Mouse (Mus musculus) cerebellum, adult 2 months (tissue): Measurements from ENCODE around the gene Opn3. TPM values are rescaled to one million over a fixed set of nuclear protein-coding genes. Genes with fewer than 3 reads are reported as not detected.

Source experiments
- DNase-seq, 2 experiments: peaks; one replicate each; pipeline ENCODE4 v3.0.0; 2021
- H3K27ac ChIP-seq: fragments of 200-500 bp; 2 replicates; pipeline ENCODE4 v1.5.1; 2012; ENCODE audit warnings: low read length, control low read depth, inconsistent platforms; ENCODE audit not compliant: insufficient read depth
- H3K27me3 ChIP-seq: fragments of 200-500 bp; 2 replicates; pipeline ENCODE4 v1.6.1; 2012; ENCODE audit warnings: inconsistent platforms, mild to moderate bottlenecking, low read length, moderate library complexity; ENCODE audit not compliant: control insufficient read depth, insufficient read depth
- H3K4me1 ChIP-seq: fragments of 200-500 bp; 2 replicates; pipeline ENCODE4 v1.6.1; 2011; ENCODE audit warnings: low read length; ENCODE audit not compliant: control insufficient read depth, insufficient read depth
- H3K4me3 ChIP-seq: fragments of 200-500 bp; replicated peaks from 2 replicates; pipeline ENCODE3; 2011; ENCODE audit warnings: mild to moderate bottlenecking, low read depth, low read length, control low read depth; ENCODE audit not compliant: insufficient read depth
- CTCF ChIP-seq: fragments of 200-500 bp; IDR thresholded peaks from 2 replicates; pipeline ENCODE4 v1.5.1; 2011; ENCODE audit warnings: low read depth, mild to moderate bottlenecking, control low read depth, low read length, moderate library complexity, borderline replicate concordance; ENCODE audit not compliant: insufficient read depth
- POLR2A ChIP-seq: fragments of 200-500 bp; IDR thresholded peaks from 2 replicates; pipeline ENCODE4 v1.6.1; 2011; ENCODE audit warnings: low read length, control low read depth, borderline replicate concordance; ENCODE audit not compliant: insufficient read depth
- WGBS: fragments of 180-500 bp; shearing (Covaris S2); methylation state at CpG from one replicate; pipeline ENCODE4 v1.1.7; 2018; 5-methylcytosine and 5-hydroxymethylcytosine counted together
- polyA plus RNA-seq: library from polyadenylated mRNA; depleted of rRNA; stranded (reverse); fragments of >200 nt; gene quantifications from 2 replicates; pipeline ENCODE4 v1.2.3, GENCODE M21; 2012

Gene Opn3
- polyA plus RNA-seq, 1 experiment, result 6.7 TPM

DNA sequence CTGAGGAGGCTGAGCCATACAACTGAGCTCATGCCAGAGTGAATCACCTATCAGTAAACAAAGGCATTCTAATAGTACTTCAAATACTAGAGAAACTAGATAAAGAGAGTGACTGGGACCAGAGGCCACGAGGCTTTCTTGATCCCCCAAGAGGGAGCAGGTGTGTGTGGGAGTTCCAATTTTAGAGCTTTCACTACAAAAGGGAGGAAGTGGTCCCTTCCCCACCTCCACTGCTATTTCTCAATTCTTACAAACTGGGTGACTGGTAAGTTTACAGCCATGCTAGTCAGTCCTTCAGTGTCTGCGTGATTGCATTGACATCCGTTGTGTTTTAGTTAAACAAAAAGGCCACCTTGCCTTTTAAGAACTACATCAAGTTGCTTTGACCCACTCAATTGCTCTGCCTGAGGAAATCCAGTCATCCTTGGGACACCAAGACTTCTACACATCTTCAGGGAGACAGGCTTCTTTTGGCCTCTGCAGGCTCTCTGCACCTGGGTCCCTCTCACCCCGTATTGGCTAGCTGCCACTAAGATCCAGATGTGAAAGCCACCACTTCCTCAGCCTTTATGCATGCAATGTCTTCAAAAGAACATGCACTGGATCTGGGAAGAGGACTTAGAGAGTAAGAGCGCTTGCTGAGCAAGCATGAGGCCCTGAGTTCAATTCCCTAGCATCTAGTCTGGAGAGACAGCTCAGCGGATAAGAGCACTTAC is 52.0 kb downstream of the Opn3 start:
- Histone ChIP-seq H3K27me3 (no peaks in the 10 kb centered on the region; the same call in 1 of the 2 replicates), H3K27ac (no peak overlapping the region), H3K4me3 (no peak overlapping the region), H3K4me1 (no peaks in the 10 kb centered on the region)
- 84% methylated on average over 6 of the region's 6 CpGs for WGBS
- DNase-seq, result no peak
- TF ChIP-seq POLR2A, result no peak
- no peak for TF ChIP-seq CTCF

DNA sequence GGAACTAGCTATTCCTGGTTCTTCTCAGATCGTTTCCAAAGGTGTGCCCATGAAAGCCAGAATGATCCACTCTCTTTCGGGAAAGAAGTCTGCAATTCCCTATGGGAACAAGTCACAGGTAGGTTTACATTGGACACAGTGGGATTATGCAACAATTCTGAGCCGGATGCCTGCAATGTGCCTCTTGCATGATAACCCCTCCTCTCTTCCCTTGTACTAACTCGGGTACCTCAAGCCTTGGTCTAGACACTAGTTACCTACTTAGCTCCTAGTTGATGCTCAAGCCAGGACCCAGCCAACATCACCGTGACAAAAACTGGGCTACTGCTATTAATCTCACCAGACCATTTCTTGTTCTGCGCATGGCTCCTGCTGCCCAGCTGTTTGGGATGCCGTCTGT is 53.5 kb downstream of the Opn3 start:
- Histone ChIP-seq H3K27ac (no peak overlapping the region), H3K27me3 (no peaks in the 10 kb centered on the region; the same call in 1 of the 2 replicates), H3K4me3 (no peak overlapping the region), H3K4me1 (no peaks in the 10 kb centered on the region)
- no peak for DNase-seq
- TF ChIP-seq CTCF, result no peak
- no peak for TF ChIP-seq POLR2A
- WGBS, result 78% methylated on average over 7 of the region's 7 CpGs

DNA sequence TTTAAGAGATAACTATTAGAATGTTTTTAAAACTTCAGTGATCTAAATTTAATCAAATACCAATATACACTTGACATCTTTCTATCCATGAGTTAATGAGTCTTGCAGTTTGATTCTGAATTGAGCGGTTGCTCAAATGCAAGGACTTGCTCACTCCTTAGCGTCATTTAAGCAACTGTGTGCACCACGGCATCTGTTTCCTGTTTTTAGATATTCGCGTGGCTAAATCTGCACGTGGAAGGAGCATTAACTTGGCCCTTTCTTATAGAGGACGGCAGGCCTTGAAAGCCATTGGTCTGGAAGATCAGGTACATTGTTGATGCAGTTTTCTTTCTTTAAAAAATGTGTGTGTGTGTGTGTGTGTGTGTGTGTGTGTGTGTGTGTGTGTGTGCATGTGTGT is 54.9 kb downstream of the Opn3 start:
- H3K27ac ChIP-seq, result no peak overlapping the region
- 70% methylated on average over 7 of the region's 7 CpGs for WGBS
- TF ChIP-seq POLR2A, result no peak
- no peak for TF ChIP-seq CTCF
- no peak for DNase-seq
- no peaks in the 10 kb centered on the region; the same call in 1 of the 2 replicates for H3K27me3 ChIP-seq
- no peak overlapping the region for H3K4me3 ChIP-seq
- no peaks in the 10 kb centered on the region for H3K4me1 ChIP-seq

GRCm38 (mm10) chr1:175632470-175632869 is 60.1 kb downstream of the Opn3 start:
- Histone ChIP-seq H3K27me3 (no peaks in the 10 kb centered on the region), H3K27ac (no peak overlapping the region), H3K4me3 (no peak overlapping the region), H3K4me1 (no peaks in the 10 kb centered on the region)
- WGBS, result 97% methylated on average over 14 of the region's 14 CpGs
- DNase-seq, result no peak
- no peak for TF ChIP-seq POLR2A

- no peak for DNase-seq
- TF ChIP-seq CTCF, result no peak
- TF ChIP-seq POLR2A, result no peak
- no peaks in the 10 kb centered on the region for H3K27me3 ChIP-seq
- 75% methylated on average over 10 of the region's 10 CpGs for WGBS
- no peak overlapping the region for H3K27ac ChIP-seq
- no peak overlapping the region for H3K4me3 ChIP-seq
- H3K4me1 ChIP-seq, result no peaks in the 10 kb centered on the region
Observed at GRCm38 (mm10) chr1:175631721-175632221, 60.8 kb downstream of the Opn3 start.

GRCm38 (mm10) chr1:175631080-175631479 is 61.5 kb downstream of the Opn3 start:
- Histone ChIP-seq H3K27ac (no peak overlapping the region), H3K27me3 (no peaks in the 10 kb centered on the region), H3K4me1 (no peaks in the 10 kb centered on the region), H3K4me3 (no peak overlapping the region)
- no peak for TF ChIP-seq POLR2A
- TF ChIP-seq CTCF, result no peak
- 81% methylated on average over 3 of the region's 3 CpGs for WGBS
- no peak for DNase-seq

- Histone ChIP-seq H3K27ac (no peak overlapping the region), H3K4me1 (no peaks in the 10 kb centered on the region), H3K27me3 (no peaks in the 10 kb centered on the region), H3K4me3 (no peak overlapping the region)
- whole genome bisulfite sequencing, result 87% methylated on average over 5 of the region's 5 CpGs
- TF ChIP-seq CTCF (no peak), POLR2A (no peak)
- DNase-seq, result no peak
Observed at GRCm38 (mm10) chr1:175630345-175630744, 62.2 kb downstream of the Opn3 start.

GRCm38 (mm10) chr1:175629248-175629647 is 63.3 kb downstream of the Opn3 start:
- no peak overlapping the region for H3K4me3 ChIP-seq
- no peaks in the 10 kb centered on the region for H3K27me3 ChIP-seq
- TF ChIP-seq POLR2A, result no peak
- no peak for TF ChIP-seq CTCF
- H3K4me1 ChIP-seq, result peaks cover 1% of the 10 kb centered on the region; the same call in 1 of the 2 replicates
- WGBS, result 88% methylated on average over 6 of the region's 6 CpGs
- DNase-seq, result no peak
- no peak overlapping the region for H3K27ac ChIP-seq
